Mouse (Mus musculus) stomach, embryonic 15.5 days (tissue): ENCODE data around the gene Socs5. TPM values are rescaled to one million over a fixed set of nuclear protein-coding genes. Genes with fewer than 3 reads are reported as not detected.

ENCODE experiments used
- microRNA-seq: library from miRNA; unstranded; fragments of <30 nt; microRNA quantifications from one replicate; pipeline ENCODE4, GENCODE M21; 2016
- polyA plus RNA-seq: library from polyadenylated mRNA; unstranded; fragments of >200 nt; fragmentation: Nextera tagmentation; extraction: Ambion mirVana; gene quantifications from 2 replicates; pipeline ENCODE4 v1.2.1, GENCODE M21; 2015

The Socs5 gene
- polyA plus RNA-seq, 1 experiment from 2014 or later: 12.2 TPM

Small RNA genes within 50 kb of the gene (microRNA-seq; reads per million reads assigned to microRNA genes)
- gene Gm22346: not detected

Other genes starting within 250 kb of the Socs5 start
- gene Tmem247, start 190.3 kb upstream of the Socs5 start, polyA plus RNA-seq: not detected in 2 replicates
- 0.13 TPM in 1 of 2 replicates, not detected in the other for gene Atp6v1e2, start 159.8 kb upstream of the Socs5 start, polyA plus RNA-seq
- 13.9 TPM in 2 replicates for gene Rhoq, start 144.6 kb upstream of the Socs5 start, polyA plus RNA-seq
- gene Pigf, start 82.3 kb upstream of the Socs5 start, polyA plus RNA-seq: 61.1 and 64.4 TPM in 2 replicates
- gene Cript, start 82.1 kb upstream of the Socs5 start, polyA plus RNA-seq: 120 and 127 TPM in 2 replicates
- 130 and 142 TPM in 2 replicates for gene Mcfd2, start 158.3 kb downstream of the Socs5 start, polyA plus RNA-seq
- 12.2 and 13.1 TPM in 2 replicates for gene Ttc7, start 175.2 kb downstream of the Socs5 start, polyA plus RNA-seq